Mouse (Mus musculus) left cerebral cortex, adult 2 months (tissue): Measurements from ENCODE around the gene Olfr1308. TPM values are rescaled to one million over a fixed set of nuclear protein-coding genes. Genes with fewer than 3 reads are reported as not detected.

ENCODE experiments used
- DNase-seq, 2 experiments: peaks; one replicate each; pipeline ENCODE4 v3.0.0; 2021 to 2022; ENCODE audit warnings: low spot score in 2 of 2, mixed read lengths in 1 of 2; ENCODE audit errors: extremely low spot score in 1 of 2
- H3K27ac ChIP-seq: fragments of 200-600 bp; 2 replicates; pipeline ENCODE4 v1.8.1; 2022
- H3K4me3 ChIP-seq: fragments of 200-600 bp; 2 replicates; pipeline ENCODE4 v1.8.1; 2022
- CTCF ChIP-seq: fragments of 200-600 bp; IDR thresholded peaks from 2 replicates; pipeline ENCODE4 v1.8.1; 2022; ENCODE audit warnings: antibody characterized with exemption, mild to moderate bottlenecking, moderate library complexity
- intact Hi-C: fragments of 180-260 bp; cut with DNase I; formaldehyde crosslinking; loops from one replicate; pipeline ENCODE4 v1.15.1; 2025
- long read RNA-seq, 2 experiments: library from polyadenylated mRNA; stranded (forward); transcript quantifications; one replicate each; pipeline ENCODE4 v2.0.0; 2021; ENCODE audit warnings: borderline mapping rate in 2 of 2
- total RNA-seq, 2 experiments: library from RNA; stranded (reverse); gene quantifications; 2 replicates each; pipeline ENCODE4 v1.2.3; 2021

The Olfr1308 gene
- total RNA-seq = not detected
- long read RNA-seq, experiment 1 = 0 reads
- long read RNA-seq, experiment 2 = 0 reads

- no peak for DNase-seq
- intact Hi-C loops = no loop called here
- TF ChIP-seq CTCF = no peak
- Histone ChIP-seq H3K27ac (no peak within 1 kb of the TSS), H3K4me3 (no peak within 1 kb of the TSS)
Observed at GRCm38 (mm10) chr2:111964844-111965243, at the start of gene Olfr1308. Gene Olfr1308 (minus strand): TSS chr2:111964944.

- intact Hi-C loops = no loop called here
- no peak for TF ChIP-seq CTCF
- no peak within 1 kb of the TSS for H3K4me3 ChIP-seq
- no peak within 1 kb of the TSS for H3K27ac ChIP-seq
- DNase-seq = no peak
Observed at GRCm38 (mm10) chr2:112012608-112013007, 47.9 kb upstream of the Olfr1308 start, which contains the start of gene Olfr1310. Gene Olfr1310 (minus strand): TSS chr2:112012708.

DNA sequence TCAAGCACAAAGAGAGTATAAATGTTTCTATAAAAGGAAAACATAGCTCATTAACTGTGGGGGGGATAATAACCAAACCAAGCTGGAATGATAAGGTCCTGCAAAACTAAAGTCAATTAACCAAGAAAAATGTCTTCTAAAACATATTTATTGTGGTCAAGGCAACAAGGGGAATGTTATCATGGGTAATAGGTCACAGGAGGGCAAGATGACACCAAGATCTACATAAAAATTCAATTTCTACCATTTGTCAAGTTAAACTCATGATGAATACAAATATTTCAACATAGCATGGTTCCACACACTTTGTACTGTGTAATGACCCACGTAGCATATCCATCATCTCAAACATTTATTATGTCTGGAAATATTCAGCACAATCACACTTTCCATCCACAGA, 25.4 kb upstream of the Olfr1308 start, which contains the start of gene Olfr1309:
Gene Olfr1309 (minus strand): TSS at position 101 of the 400 bp plus-strand sequence.
- no peak for TF ChIP-seq CTCF

DNA sequence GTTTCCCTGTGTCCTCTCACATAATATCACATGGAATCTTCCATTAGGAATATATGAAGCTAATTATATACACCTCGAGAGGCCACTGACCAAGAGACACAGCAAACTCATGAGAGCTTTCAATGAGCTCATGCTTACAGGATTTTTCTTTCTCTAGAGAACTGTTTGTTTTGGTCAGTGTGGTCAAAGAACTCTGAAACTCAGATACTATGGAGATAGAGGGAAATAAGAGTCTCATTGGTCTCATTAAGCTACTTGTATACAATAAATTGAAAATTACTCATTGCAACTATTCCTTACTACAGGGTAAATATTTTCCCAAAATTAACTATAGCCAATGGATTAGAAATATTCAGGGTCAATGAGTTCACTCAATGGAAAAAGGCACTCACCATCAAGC, 15.4 kb downstream of the Olfr1308 start, which contains the start of gene Olfr1307:
Gene Olfr1307 (minus strand): TSS at position 101 of the 400 bp plus-strand sequence.
- no peak for DNase-seq
- Histone ChIP-seq H3K4me3 (no peak within 1 kb of the TSS), H3K27ac (no peak within 1 kb of the TSS)
- intact Hi-C loops = no loop called here
- no peak for TF ChIP-seq CTCF

More for the DNA sequence above, 25.4 kb upstream of the Olfr1308 start, which contains the start of gene Olfr1309:
- intact Hi-C loops = no loop called here
- Histone ChIP-seq H3K27ac (no peak within 1 kb of the TSS), H3K4me3 (no peak within 1 kb of the TSS)
- DNase-seq = no peak

DNA sequence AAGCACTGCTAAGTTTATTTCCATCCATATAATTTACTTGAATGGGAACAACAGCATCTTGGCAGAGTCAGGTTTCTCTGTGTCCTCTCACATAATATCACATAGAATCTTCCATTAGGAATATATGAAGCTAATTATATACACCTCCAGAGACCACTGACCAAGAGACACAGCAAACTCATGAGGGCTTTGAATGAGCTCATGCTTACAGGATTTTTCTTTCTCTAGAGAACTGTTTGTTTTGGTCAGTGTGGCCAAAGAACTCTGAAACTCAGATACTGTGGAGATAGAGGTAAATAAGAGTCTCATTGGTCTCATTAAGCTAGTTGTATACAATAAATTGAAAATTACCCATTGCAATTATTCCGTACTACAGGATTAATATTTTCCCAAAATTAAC, 48.6 kb downstream of the Olfr1308 start, which contains the start of gene Olfr1306:
Gene Olfr1306 (minus strand): TSS at position 101 of the 400 bp plus-strand sequence.
- intact Hi-C loops = no loop called here
- no peak within 1 kb of the TSS for H3K4me3 ChIP-seq
- no peak for TF ChIP-seq CTCF

More for the DNA sequence above, 48.6 kb downstream of the Olfr1308 start, which contains the start of gene Olfr1306:
- H3K27ac ChIP-seq = no peak within 1 kb of the TSS
- no peak for DNase-seq

Other genes with a start within 250 kb of the Olfr1308 start
- not detected for gene Olfr1301, start 213.9 kb downstream of the Olfr1308 start, total RNA-seq
- not detected for gene Olfr1302, start 187.5 kb downstream of the Olfr1308 start, total RNA-seq
- not detected for gene Olfr1303, start 144.6 kb downstream of the Olfr1308 start, total RNA-seq
- not detected for gene Olfr1305, start 87.8 kb downstream of the Olfr1308 start, total RNA-seq
- not detected for gene Olfr1306, start 48.7 kb downstream of the Olfr1308 start, total RNA-seq
- under 1 TPM; 0.02 to 0.07 TPM for gene Olfr1307, start 15.5 kb downstream of the Olfr1308 start, total RNA-seq
- not detected for gene Olfr1309, start 25.3 kb upstream of the Olfr1308 start, total RNA-seq
- not detected for gene Olfr1310, start 47.8 kb upstream of the Olfr1308 start, total RNA-seq
- not detected for gene Olfr1311, start 59.5 kb upstream of the Olfr1308 start, total RNA-seq
- gene Olfr1312, start 85.3 kb upstream of the Olfr1308 start, total RNA-seq = not detected
- not detected for gene Olfr1313, start 112.9 kb upstream of the Olfr1308 start, total RNA-seq
- not detected for gene Olfr1314, start 131.8 kb upstream of the Olfr1308 start, total RNA-seq
- not detected for gene Olfr1315-ps1, start 150.5 kb upstream of the Olfr1308 start, total RNA-seq
- gene Olfr1316, start 170.0 kb upstream of the Olfr1308 start, total RNA-seq = not detected
- not detected for gene Olfr1317, start 175.4 kb upstream of the Olfr1308 start, total RNA-seq
- gene Olfr1318, start 189.3 kb upstream of the Olfr1308 start, total RNA-seq = not detected